ENCODE assay signal across 10 mouse cellular contexts in genomic region chr10:111516804-111517436, GRCm38 (mm10). TPM values are rescaled to one million over a fixed set of nuclear protein-coding genes. Genes with fewer than 3 reads are reported as not detected.
A peak's percentile ranks its signal among the peaks of the same experiment; 100 is the strongest.
DNase-seq lines count a peak whose midpoint lies in the region; ATAC-seq and TF ChIP-seq lines count a peak whose summit lies in the region.
"Had no signal": no experiment of that assay in that cellular context is flagged by ENCODE, and none has a peak within 500 bp of the region (broad histone marks: within the 10 kb centered on the region; RNA-seq: fewer than 3 reads in every experiment).

No protein-coding gene starts in this region.

- H3K27ac ChIP-seq in lung, embryonic 16.5 days (ENCODE audit: low read length) = peak overlapping the region; percentile 41; the same call in 1 of the 2 replicates
- H3K27ac ChIP-seq in bone marrow macrophage, adult 2 months (ENCODE audit: insufficient read depth, low read depth, low read length) = peak overlapping the region; percentile 26; the same call in 1 of the 2 replicates
- H3K27ac ChIP-seq in intestine, embryonic 16.5 days (ENCODE audit: low read length) = peak overlapping the region; percentile 53
- peak overlapping the region; percentile 78 for H3K27ac ChIP-seq in stomach, postnatal 0 days (replicated peaks)
- H3K27ac ChIP-seq: midbrain, embryonic 13.5 days had no signal

- TF ChIP-seq POLR2A in bone marrow macrophage, adult 2 months (IDR thresholded peaks at IDR 0.05; ENCODE audit: borderline replicate concordance, low read depth, low read length) = no peak

- no peak for DNase-seq in lung, postnatal 4 days
- DNase-seq in stomach, postnatal 0 days (ENCODE audit: low spot score) = no peak
- no peak for DNase-seq in layer of hippocampus, postnatal 14 days (ENCODE audit: low spot score in 2 of 2)
- no peak for DNase-seq in ovary, postnatal 36 days (ENCODE audit: low spot score)
- no peak for DNase-seq in MN1 (ENCODE audit: low spot score)
- DNase-seq: retina, postnatal 1 day had no signal

- no peaks in the 10 kb centered on the region for H3K36me3 ChIP-seq in lung, embryonic 16.5 days (ENCODE audit: control insufficient read depth, insufficient read depth, low read length)
- H3K36me3 ChIP-seq in intestine, embryonic 16.5 days (ENCODE audit: control insufficient read depth, insufficient read depth, low read length) = no peaks in the 10 kb centered on the region
- H3K36me3 ChIP-seq in stomach, postnatal 0 days (ENCODE audit: control insufficient read depth, insufficient read depth, low read length) = no peaks in the 10 kb centered on the region
- H3K36me3 ChIP-seq: midbrain, embryonic 13.5 days had no signal

- no peak overlapping the region for H3K4me2 ChIP-seq in lung, embryonic 16.5 days (ENCODE audit: low read depth, low read length)
- H3K4me2 ChIP-seq in intestine, embryonic 16.5 days (ENCODE audit: low read depth, low read length) = no peak overlapping the region
- no peak overlapping the region for H3K4me2 ChIP-seq in stomach, postnatal 0 days (replicated peaks; ENCODE audit: low read depth)
- H3K4me2 ChIP-seq: midbrain, embryonic 13.5 days had no signal

- no peak overlapping the region for H3K4me3 ChIP-seq in lung, embryonic 16.5 days (ENCODE audit: low read length)
- no peak overlapping the region for H3K4me3 ChIP-seq in bone marrow macrophage, adult 2 months (ENCODE audit: insufficient read depth, low read length)
- no peak overlapping the region for H3K4me3 ChIP-seq in intestine, embryonic 16.5 days (ENCODE audit: low read length)
- H3K4me3 ChIP-seq in stomach, postnatal 0 days (ENCODE audit: low read depth, low read length) = no peak overlapping the region
- H3K4me3 ChIP-seq: midbrain, embryonic 13.5 days had no signal

- ATAC-seq in lung, embryonic 16.5 days (ENCODE audit: low read depth) = no peak
- ATAC-seq in intestine, embryonic 16.5 days = no peak
- ATAC-seq in stomach, postnatal 0 days (ENCODE audit: low FRiP score, low TSS enrichment) = peak; percentile 10; the same call in 1 of the 2 replicates
- ATAC-seq: midbrain, embryonic 13.5 days had no signal

- H3K4me1 ChIP-seq in lung, embryonic 16.5 days (replicated peaks; ENCODE audit: control insufficient read depth, insufficient read depth, low read length) = peaks cover 44% of the 10 kb centered on the region
- H3K4me1 ChIP-seq in bone marrow macrophage, adult 2 months (ENCODE audit: control insufficient read depth, insufficient read depth, low read length) = peaks cover 20% of the 10 kb centered on the region
- peaks cover 20% of the 10 kb centered on the region for H3K4me1 ChIP-seq in intestine, embryonic 16.5 days (ENCODE audit: control insufficient read depth, insufficient read depth, low read length)
- peaks cover 4% of the 10 kb centered on the region; the same call in 1 of the 2 replicates for H3K4me1 ChIP-seq in stomach, postnatal 0 days (replicated peaks; ENCODE audit: control insufficient read depth, insufficient read depth)

- WGBS in lung, embryonic 16.5 days = 64% methylated on average over 8 of the region's 8 CpGs
- WGBS in intestine, embryonic 16.5 days = 61% methylated on average over 8 of the region's 8 CpGs
- WGBS in stomach, postnatal 0 days = 66% methylated on average over 8 of the region's 8 CpGs

- H3K27me3 ChIP-seq in lung, embryonic 16.5 days (ENCODE audit: control insufficient read depth, insufficient read depth, low read depth, low read length) = no peaks in the 10 kb centered on the region
- H3K27me3 ChIP-seq in intestine, embryonic 16.5 days (replicated peaks; ENCODE audit: control insufficient read depth, insufficient read depth, low read length) = no peaks in the 10 kb centered on the region
- H3K27me3 ChIP-seq in stomach, postnatal 0 days (ENCODE audit: control insufficient read depth, insufficient read depth, low read length) = no peaks in the 10 kb centered on the region

- TF ChIP-seq EP300 in stomach, postnatal 0 days (optimal IDR thresholded peaks at IDR 0.05) = no peak

- no peak for TF ChIP-seq CTCF in bone marrow macrophage, adult 2 months (IDR thresholded peaks at IDR 0.05; ENCODE audit: low read depth, low read length)
- TF ChIP-seq CTCF in stomach, postnatal 0 days (IDR thresholded peaks at IDR 0.05; ENCODE audit: low read depth) = no peak

- no peaks in the 10 kb centered on the region for H3K9me3 ChIP-seq in lung, embryonic 16.5 days (ENCODE audit: control insufficient read depth, low read length)
- H3K9me3 ChIP-seq in intestine, embryonic 16.5 days (ENCODE audit: control insufficient read depth, low read length) = no peaks in the 10 kb centered on the region
- no peaks in the 10 kb centered on the region for H3K9me3 ChIP-seq in stomach, postnatal 0 days (ENCODE audit: control insufficient read depth, low read length)
- H3K9me3 ChIP-seq: midbrain, embryonic 13.5 days had no signal

- H3K9ac ChIP-seq in lung, embryonic 16.5 days (ENCODE audit: low read length) = peak overlapping the region; percentile 5; the same call in 1 of the 2 replicates
- H3K9ac ChIP-seq in intestine, embryonic 16.5 days (ENCODE audit: low read depth, low read length) = no peak overlapping the region
- no peak overlapping the region for H3K9ac ChIP-seq in stomach, postnatal 0 days (ENCODE audit: low read length)
- H3K9ac ChIP-seq: midbrain, embryonic 13.5 days had no signal

RNA-seq across cellular contexts. Expression of gene Phlda1, which starts 10.8 kb away (rescaled TPM):
- 116 and 137 TPM in 2 replicates for polyA plus RNA-seq in lung, embryonic 16.5 days (2015; fragmentation: Nextera tagmentation; extraction: Ambion mirVana)
- polyA plus RNA-seq in bone marrow macrophage, adult 2 months (2012; ENCODE audit: insufficient read depth, insufficient read length, missing spikeins) = 0.47 and 1.4 TPM in 2 replicates
- 31.9 and 32.2 TPM in 2 replicates for polyA plus RNA-seq in intestine, embryonic 16.5 days (2015; fragmentation: Nextera tagmentation; extraction: Ambion mirVana)
- polyA plus RNA-seq in stomach, postnatal 0 days (2015; fragmentation: Nextera tagmentation; extraction: Ambion mirVana) = 29.6 and 32.3 TPM in 2 replicates
- total RNA-seq in layer of hippocampus, postnatal 14 days (2021) = 10 to 100 TPM; 23.9 to 24.4 TPM

RNA-seq across cellular contexts. Expression of gene Nap1l1, which starts 43.9 kb away (rescaled TPM):
- polyA plus RNA-seq in lung, embryonic 16.5 days (2015; fragmentation: Nextera tagmentation; extraction: Ambion mirVana) = 220 and 239 TPM in 2 replicates
- 438 and 464 TPM in 2 replicates for polyA plus RNA-seq in bone marrow macrophage, adult 2 months (2012; ENCODE audit: insufficient read depth, insufficient read length, missing spikeins)
- polyA plus RNA-seq in intestine, embryonic 16.5 days (2015; fragmentation: Nextera tagmentation; extraction: Ambion mirVana) = 118 and 140 TPM in 2 replicates
- polyA plus RNA-seq in stomach, postnatal 0 days (2015; fragmentation: Nextera tagmentation; extraction: Ambion mirVana) = 85.1 and 90.6 TPM in 2 replicates
- 100 to 1,000 TPM; 164 to 177 TPM for total RNA-seq in layer of hippocampus, postnatal 14 days (2021)

Comparison
In these comparisons a context has a peak if more than half of its experiments do, and no peak if none do; other contexts are left out.
1. H3K27ac ChIP-seq: peak in every context shown above with its lines; median percentile 78 in stomach, postnatal 0 days; 53 in intestine, embryonic 16.5 days; 41 in lung, embryonic 16.5 days; 26 in bone marrow macrophage, adult 2 months.
2. RNA of gene Phlda1, which starts 10.8 kb away (polyA plus RNA-seq): 116 to 137 TPM in lung, embryonic 16.5 days, 31.9 to 32.2 TPM in intestine, embryonic 16.5 days and 29.6 to 32.3 TPM in stomach, postnatal 0 days; 0.47 to 1.4 TPM in bone marrow macrophage, adult 2 months; every median in the first group is over 10 times any median in the second.